Mouse (Mus musculus) gastrocnemius, adult 2 months (tissue): Measurements from ENCODE around the gene Capg. TPM values are rescaled to one million over a fixed set of nuclear protein-coding genes. Genes with fewer than 3 reads are reported as not detected.
"Not testable (repeated sequence)": the region's sequence is repeated elsewhere in the genome, so short reads cannot be mapped to it uniquely, and the experiment has no call there.

Experiments used
- DNase-seq: peaks from one replicate; pipeline ENCODE4 v3.0.0; 2022
- H3K27ac ChIP-seq: fragments of 200-600 bp; 2 replicates; pipeline ENCODE4 v1.8.1; 2022; ENCODE audit warnings: mild to moderate bottlenecking
- H3K4me3 ChIP-seq: fragments of 200-600 bp; 2 replicates; pipeline ENCODE4 v1.8.1; 2022; ENCODE audit warnings: mild to moderate bottlenecking, moderate library complexity
- CTCF ChIP-seq: fragments of 200-600 bp; IDR thresholded peaks from 2 replicates; pipeline ENCODE4 v1.8.1; 2022; ENCODE audit warnings: antibody characterized with exemption, mild to moderate bottlenecking, moderate library complexity
- intact Hi-C: fragments of 180-260 bp; cut with DNase I; formaldehyde crosslinking; loops from one replicate; pipeline ENCODE4 v1.15.1; 2025
- total RNA-seq, 2 experiments: library from RNA; stranded (reverse); gene quantifications; 2 replicates each; pipeline ENCODE4 v1.2.3; 2021

The Capg gene
- total RNA-seq, 2 experiments from 2014 or later = 6.8 to 9.7 TPM

DNA sequence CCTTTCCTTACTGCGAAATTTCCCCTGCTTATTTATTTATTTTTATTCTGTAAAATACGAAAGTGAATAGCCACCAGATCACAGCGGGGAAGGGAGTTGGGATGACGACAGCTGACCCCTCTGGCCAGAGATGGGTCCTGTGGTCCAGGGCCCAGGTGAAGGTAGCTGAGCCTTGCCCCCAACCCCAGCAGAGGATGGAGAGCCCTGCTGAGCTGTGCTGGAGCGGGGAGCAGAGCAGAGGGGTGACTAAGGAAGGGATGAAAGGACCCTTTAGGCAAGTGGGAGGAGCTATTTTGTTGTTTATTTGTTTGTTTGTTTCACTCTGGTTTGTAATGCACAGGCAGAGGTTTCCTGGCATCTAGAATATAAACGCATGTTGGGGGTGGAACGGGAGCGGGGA, 24.9 kb upstream of the Capg start:
- peak overlapping the region; percentile 66 for H3K27ac ChIP-seq
- intact Hi-C loops = no loop called here
- no peak overlapping the region for H3K4me3 ChIP-seq
- TF ChIP-seq CTCF = no peak
- no peak for DNase-seq

DNA sequence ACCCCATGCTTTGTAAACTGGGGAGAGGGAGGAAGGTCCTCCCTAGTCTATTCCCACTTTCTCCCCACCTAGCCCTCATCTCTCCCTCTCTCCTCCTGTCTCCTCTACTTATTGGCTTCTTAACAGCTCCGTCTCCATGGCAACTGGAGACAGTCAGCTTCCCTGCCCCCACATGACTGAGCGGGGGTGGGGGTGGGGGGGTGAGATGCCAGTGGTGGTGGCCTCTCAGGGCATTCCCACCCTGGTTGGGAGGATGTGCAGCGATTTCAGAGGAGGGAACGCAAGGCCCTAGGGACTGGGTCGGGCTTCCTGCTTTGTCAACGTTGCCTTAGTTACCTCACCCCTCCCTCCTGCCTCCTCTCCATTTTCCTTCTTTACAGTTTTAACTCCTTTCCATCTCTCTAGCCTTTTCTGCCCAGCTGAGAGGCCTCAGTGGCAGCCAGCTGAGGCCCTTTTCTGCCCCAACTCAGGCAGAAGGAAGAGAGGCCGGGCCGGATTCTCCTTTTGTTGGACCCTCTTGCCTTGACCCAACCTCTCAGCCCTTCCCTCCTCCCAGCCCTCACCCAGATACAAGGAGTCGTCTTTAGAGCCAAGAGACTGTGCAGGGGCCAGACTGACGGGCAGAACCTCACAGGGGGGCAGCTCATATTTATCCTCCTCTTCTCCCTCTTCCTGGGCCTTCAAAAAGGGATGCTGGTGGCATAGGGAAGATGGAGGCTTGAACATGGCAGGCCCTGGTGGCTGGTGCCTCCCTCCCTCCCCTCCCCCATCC, 24.1 kb upstream of the Capg start:
- Histone ChIP-seq H3K27ac (peak overlapping the region; percentile 73), H3K4me3 (no peak overlapping the region)
- intact Hi-C loops = no loop called here
- DNase-seq = peak; percentile 69
- TF ChIP-seq CTCF = no peak

DNA sequence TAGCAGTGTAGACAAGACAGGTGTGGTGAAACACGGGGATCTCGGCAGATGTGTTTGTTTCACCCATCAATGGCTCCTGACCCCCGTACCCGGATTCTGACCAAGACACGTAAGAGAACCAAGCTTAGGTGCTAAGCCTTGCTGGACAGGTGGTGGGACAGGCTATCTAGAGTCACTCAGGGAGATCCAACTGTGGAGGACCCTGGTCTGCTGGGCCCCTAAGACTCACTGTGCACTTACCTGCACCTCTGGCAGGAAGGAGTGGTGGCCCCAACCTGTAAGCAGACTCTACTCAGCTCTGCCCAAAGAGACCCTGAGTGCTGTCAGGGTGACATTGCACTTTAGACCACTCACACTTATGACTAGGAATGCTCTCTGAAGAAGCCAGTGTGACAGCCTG, 23.3 kb upstream of the Capg start:
- Histone ChIP-seq H3K4me3 (no peak overlapping the region), H3K27ac (peak overlapping the region; percentile 73; the same call in 1 of the 2 replicates)
- no peak for DNase-seq
- intact Hi-C loops = no loop called here
- no peak for TF ChIP-seq CTCF

DNA sequence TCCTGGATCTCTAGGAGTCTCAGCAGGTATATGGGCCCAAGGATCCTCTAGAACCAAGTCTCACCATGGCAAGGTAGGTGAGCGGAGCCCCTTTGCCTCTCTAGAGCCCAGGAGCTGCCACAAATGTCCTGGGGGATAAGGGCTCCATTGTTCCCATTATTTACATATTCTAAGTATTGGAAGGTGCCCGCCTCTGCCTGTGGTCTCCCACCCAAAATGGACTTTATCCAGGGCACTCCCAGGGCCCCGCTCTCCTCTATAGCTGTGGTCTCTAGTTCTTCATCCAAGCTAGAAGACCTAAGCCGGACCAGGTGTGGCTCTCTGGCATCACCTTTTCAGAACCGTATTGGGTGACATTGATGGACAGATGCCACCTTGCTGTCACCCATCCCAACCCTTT, 22.6 kb upstream of the Capg start, which contains the start of gene Sh2d6:
TSS of gene Sh2d6 (minus strand) at position 101 of the 400 bp plus-strand sequence.
- intact Hi-C loops = no loop called here
- no peak for TF ChIP-seq CTCF
- DNase-seq = no peak
- Histone ChIP-seq H3K4me3 (peak within 1 kb of the TSS; percentile 23; the same call in 1 of the 2 replicates), H3K27ac (peak within 1 kb of the TSS; percentile 73)

DNA sequence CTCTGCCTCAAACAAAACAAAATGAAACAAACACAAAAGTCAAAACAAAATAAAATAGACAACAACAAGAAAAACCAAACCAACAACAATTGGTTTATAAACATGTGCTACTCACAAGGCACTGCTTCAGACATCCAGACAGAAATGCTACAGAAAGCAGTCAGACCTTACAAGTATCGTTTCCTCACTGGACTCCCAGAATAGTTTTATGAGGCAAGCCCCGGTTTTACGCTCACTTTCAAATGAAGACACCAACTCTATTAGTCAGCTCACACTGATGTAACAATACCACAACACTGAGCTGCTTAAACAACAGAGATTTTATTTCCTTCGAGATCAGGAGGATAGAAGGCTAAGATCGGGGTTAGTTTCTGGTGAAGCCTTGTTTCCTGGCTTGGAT, 21.9 kb upstream of the Capg start:
- DNase-seq = no peak
- no peak for TF ChIP-seq CTCF
- Histone ChIP-seq H3K27ac (peak overlapping the region; percentile 72), H3K4me3 (peak overlapping the region; percentile 23; the same call in 1 of the 2 replicates)
- intact Hi-C loops = no loop called here

DNA sequence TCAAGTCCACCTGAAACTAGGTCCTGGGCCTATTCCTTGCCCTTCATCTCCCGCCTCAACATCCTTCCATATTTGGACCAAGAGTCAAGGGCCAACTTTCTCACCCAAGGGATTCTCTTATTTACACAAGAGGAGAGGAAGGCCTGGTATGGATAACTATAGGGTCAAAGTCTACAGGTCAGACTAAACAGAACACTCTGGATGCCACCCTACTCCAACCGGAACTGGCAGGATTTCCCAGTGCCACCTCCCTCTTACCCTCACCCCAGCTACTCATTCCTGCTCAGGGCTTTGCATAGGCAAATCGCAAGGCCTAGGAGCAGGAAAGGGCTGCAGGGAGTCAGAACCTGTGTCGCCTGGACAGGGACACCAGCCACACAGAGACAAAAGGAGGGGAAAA, 21.0 kb upstream of the Capg start:
- no peak overlapping the region for H3K27ac ChIP-seq
- no peak overlapping the region for H3K4me3 ChIP-seq
- DNase-seq = no peak
- TF ChIP-seq CTCF = no peak
- intact Hi-C loops = no loop called here

DNA sequence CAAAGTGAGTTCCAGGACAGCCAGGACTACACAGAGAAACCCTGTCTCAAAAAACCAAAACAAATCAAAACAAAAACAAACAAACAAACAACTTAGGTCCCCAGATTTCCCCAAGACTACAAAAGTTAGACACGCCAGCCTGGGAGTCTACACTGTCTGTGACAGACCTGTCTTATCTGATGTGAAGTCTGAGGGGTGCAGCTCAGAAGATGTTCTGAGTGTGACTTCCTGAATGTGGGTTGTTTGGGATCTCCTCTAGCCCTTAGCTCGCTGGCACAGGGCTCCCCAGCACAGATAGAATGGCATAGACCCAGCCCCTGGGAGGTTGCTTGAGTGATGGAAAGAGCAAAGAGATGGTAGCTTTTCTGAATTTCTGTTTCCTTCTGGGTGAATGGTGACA, 20.0 kb upstream of the Capg start:
- intact Hi-C loops = no loop called here
- no peak for DNase-seq
- no peak overlapping the region for H3K4me3 ChIP-seq
- no peak for TF ChIP-seq CTCF
- no peak overlapping the region for H3K27ac ChIP-seq

DNA sequence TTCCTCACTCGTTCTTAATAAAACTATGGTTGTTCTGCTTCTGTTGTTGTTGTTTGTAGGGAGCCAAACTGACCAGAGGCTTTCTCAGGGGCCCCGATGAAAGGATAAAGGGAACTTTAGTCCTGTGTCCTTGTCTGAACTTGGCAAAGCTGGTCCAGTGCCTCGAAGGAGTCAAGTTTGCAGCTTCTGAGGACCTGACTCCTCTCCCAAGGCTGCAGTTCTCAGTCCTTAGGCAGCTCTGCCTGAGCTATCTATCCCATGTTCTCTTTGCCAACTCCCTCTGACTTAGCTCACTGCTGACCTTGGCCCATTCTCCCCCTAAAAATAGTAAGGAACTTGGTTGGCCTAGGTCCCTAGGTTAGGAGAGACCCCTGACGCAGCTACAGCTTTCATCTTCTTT, 17.1 kb upstream of the Capg start:
- DNase-seq = no peak
- Histone ChIP-seq H3K4me3 (no peak overlapping the region), H3K27ac (no peak overlapping the region)
- no peak for TF ChIP-seq CTCF
- intact Hi-C loops = no loop called here

DNA sequence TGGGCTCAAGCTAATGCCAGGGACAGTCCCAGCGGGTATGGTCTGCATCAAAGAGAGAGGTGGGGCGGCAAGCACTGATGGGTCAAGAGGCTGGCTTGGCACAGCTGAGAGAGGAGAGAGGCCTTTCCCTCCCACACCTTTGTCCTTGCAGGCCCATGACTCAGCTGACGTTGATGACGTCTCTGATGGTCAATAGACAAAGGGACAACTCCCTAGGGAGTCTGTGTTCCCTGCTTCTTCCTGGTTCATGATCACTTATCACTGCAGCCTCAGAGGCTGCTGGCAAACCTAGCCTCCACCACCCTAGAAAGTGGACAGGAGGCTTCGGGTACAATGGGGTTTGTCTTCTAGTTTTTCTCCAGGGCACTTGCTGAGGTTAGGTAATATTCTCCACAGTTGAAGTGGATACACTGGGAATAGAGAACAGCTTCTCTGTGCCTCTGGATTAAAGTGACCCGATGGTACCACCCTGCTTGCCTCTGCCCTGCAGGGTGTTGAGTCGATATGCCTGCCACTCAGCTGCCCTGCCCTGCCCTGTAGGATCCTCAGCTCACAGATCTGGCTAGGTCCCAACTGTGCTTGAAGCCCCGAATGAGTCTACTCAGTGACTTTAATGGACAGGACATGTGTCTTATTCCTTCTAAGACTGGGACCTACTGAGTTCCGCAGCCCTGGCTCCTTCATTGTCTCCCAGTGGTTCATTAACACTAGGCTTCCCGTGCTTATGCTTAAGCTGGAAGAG, 15.6 kb upstream of the Capg start:
- H3K4me3 ChIP-seq = no peak overlapping the region
- DNase-seq = no peak
- intact Hi-C loops = no loop called here
- H3K27ac ChIP-seq = peak overlapping the region; percentile 71
- no peak for TF ChIP-seq CTCF

DNA sequence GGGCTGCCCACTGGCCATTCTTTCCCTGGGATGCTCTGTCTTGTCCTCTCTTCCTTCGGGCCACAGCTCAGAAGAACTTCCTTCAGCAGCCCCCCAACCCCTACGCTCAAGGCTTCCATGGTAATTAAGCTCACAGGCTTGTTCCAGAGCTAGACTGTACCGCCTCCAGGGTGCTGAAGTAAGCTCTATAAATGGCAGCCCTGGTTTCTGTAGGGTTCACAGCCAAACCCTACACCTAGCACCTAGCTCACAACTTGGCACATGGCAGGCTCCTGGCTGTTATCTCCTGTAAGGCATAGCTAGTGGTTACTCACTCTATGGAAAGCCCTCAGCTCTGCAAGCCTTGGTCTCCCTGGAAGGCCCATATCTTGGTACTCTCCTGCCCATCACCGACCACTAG, 11.6 kb upstream of the Capg start:
- TF ChIP-seq CTCF = no peak
- H3K4me3 ChIP-seq = no peak overlapping the region
- peak overlapping the region; percentile 63 for H3K27ac ChIP-seq
- intact Hi-C loops = no loop called here
- peak; percentile 51 for DNase-seq

DNA sequence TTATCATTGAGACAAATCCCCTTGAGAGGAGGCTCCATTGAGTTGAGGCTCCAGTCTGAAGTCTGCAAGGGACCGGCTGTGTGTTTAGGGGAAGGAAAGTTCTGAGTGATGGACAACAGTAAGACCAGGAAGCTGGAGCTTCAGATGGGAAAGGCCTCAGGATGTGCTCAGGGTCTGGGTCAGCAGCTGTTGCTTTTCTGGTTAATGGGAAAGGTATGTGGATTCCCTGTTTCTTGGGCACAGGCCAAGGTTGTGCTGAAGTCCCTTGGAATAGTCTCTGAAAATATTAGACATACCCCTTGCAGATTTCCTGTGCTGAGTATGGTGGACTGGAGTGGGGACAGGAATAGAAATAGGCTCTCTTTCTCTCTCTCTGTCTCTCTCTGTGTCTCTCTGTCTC, 10.6 kb upstream of the Capg start:
- H3K27ac ChIP-seq, intact Hi-C loops, H3K4me3 ChIP-seq, DNase-seq: not testable (repeated sequence)

DNA sequence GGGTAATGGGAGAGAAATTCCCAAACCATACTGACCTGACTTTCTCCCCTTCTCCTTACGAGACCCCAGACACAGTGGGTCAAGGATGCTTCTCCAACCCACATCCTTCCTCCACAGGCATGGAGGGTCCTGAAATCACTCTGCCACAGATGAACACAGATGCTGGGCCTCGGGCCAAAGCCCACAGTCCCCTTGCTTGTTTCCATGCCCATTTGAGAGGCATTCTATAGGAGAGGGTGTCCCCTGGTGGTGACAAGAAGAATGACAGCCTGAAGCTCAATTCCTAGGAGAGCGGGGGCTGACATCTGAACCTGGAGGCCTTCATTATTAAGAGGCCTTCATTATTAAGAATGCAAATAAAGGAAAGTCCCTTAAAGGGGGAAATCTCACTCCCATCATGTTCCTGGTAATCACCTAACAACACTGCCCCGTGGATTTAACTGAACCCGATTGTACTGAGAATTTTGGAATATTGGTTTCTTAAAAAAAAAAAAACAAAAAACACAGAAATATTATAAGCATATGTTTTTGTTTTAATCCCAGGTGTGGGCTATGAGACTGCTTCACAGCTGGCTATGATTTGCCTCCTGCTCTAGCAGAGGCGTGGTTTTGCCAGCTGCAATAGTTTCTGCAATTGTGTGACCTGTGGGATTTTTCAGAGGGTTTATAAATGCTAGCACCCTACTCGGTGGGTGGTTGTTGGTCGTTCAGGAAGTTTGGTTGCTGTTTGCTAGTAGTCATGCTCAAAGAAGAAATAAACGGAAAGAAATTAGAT, 10.0 kb upstream of the Capg start:
- peak; percentile 70 for DNase-seq
- TF ChIP-seq CTCF = peak; percentile 98
- intact Hi-C loops = loop anchor here (1.0 kb wide), 1 partner anchor 106 kb away; no protein-coding TSS in a partner anchor
- Histone ChIP-seq H3K27ac (no peak overlapping the region), H3K4me3 (no peak overlapping the region)

DNA sequence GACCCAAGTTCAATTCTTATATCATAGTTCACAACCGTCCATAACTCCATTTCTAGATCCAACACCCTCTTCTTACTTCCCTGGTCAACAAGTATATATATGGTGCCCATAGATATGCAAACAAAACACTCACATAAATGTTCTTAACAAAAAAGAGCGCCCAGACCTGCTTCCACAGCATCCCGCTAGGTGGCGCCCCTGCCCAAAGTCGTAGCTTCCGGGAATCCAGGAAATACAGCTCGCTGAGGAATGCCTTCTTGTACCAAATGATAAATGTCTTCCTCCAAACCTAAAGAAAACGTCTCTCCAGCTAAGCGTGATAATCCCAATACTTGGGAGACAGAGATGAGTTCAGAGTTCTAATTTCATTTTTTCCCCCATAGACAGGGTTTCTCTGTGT, 9.0 kb upstream of the Capg start:
- TF ChIP-seq CTCF = peak; percentile 97; the same call in 1 of the 2 replicates
- H3K4me3 ChIP-seq = peak overlapping the region; percentile 59
- intact Hi-C loops = loop anchor here (1.0 kb wide), 1 partner anchor 31 kb away; no protein-coding TSS in a partner anchor
- DNase-seq = peak; percentile 86
- peak overlapping the region; percentile 61 for H3K27ac ChIP-seq
